Mouse (Mus musculus): ENCODE measurements around the gene Fancc. TPM values are rescaled to one million over a fixed set of nuclear protein-coding genes. Genes with fewer than 3 reads are reported as not detected.

The Fancc gene
- polyA plus RNA-seq, 1 experiment from 2014 or later = 7.9 TPM

- ChIA-PET POLR2A (interaction anchor here (1.7 kb wide), 1 partner anchor 51 kb away, joined by 3 read pairs; no protein-coding TSS in a partner anchor), CTCF (interaction anchor here (1.0 to 1.2 kb wide), 2 partner anchors 12 to 58 kb away, joined by 3 to 4 read pairs; no protein-coding TSS in a partner anchor)
- TF ChIP-seq CTCF (IDR thresholded peaks at IDR 0.05) = no peak
- no peaks in the 10 kb centered on the region for H3K27me3 ChIP-seq
- in situ Hi-C loops (cut with MboI; ENCODE audit: low pct_unique_long_range_greater_than_20kb) = no loop called here
- ATAC-seq = no peak
- DNase-seq (ENCODE audit: low read depth, low spot score) = no peak
Observed at GRCm38 (mm10) chr13:63311156-63311555, 185.9 kb downstream of the Fancc start.

- no peak for TF ChIP-seq CTCF (IDR thresholded peaks at IDR 0.05)
- ChIA-PET POLR2A (no interaction called here), CTCF (no interaction called here)
- H3K27me3 ChIP-seq = no peaks in the 10 kb centered on the region
- in situ Hi-C loops (cut with MboI; ENCODE audit: low pct_unique_long_range_greater_than_20kb) = no loop called here
- DNase-seq (ENCODE audit: low read depth, low spot score) = no peak
- no peak for ATAC-seq
Observed at GRCm38 (mm10) chr13:63309563-63309962, 187.5 kb downstream of the Fancc start.

- TF ChIP-seq CTCF (IDR thresholded peaks at IDR 0.05) = no peak
- ATAC-seq (no peak), DNase-seq (ENCODE audit: low read depth, low spot score) (no peak)
- in situ Hi-C loops (cut with MboI; ENCODE audit: low pct_unique_long_range_greater_than_20kb) = no loop called here
- no peaks in the 10 kb centered on the region for H3K27me3 ChIP-seq
- ChIA-PET POLR2A (interaction anchor here (0.6 kb wide), 1 partner anchor 11 kb away, joined by 3 read pairs; no protein-coding TSS in a partner anchor), CTCF (interaction anchor here (1.3 to 1.8 kb wide), 2 partner anchors 11 to 260 kb away, joined by 3 to 6 read pairs; no protein-coding TSS in a partner anchor)
Observed at GRCm38 (mm10) chr13:63306768-63307167, 190.3 kb downstream of the Fancc start.

- in situ Hi-C loops (cut with MboI; ENCODE audit: low pct_unique_long_range_greater_than_20kb) = no loop called here
- ATAC-seq (no peak), DNase-seq (ENCODE audit: low read depth, low spot score) (no peak)
- no peaks in the 10 kb centered on the region for H3K27me3 ChIP-seq
- ChIA-PET POLR2A (interaction anchor here (0.6 to 2.0 kb wide), 4 partner anchors 25 to 1677 kb away, joined by 3 to 5 read pairs (median 3); no protein-coding TSS in a partner anchor), CTCF (interaction anchor here (1.1 to 1.5 kb wide), 4 partner anchors 18 to 379 kb away, joined by 3 read pairs; no protein-coding TSS in a partner anchor)
- no peak for TF ChIP-seq CTCF (IDR thresholded peaks at IDR 0.05)
Observed at GRCm38 (mm10) chr13:63305160-63306011, 191.7 kb downstream of the Fancc start.

GRCm38 (mm10) chr13:63304799-63305159 is 192.3 kb downstream of the Fancc start:
- ATAC-seq (no peak), DNase-seq (ENCODE audit: low read depth, low spot score) (no peak)
- ChIA-PET POLR2A (interaction anchor here (1.2 to 2.0 kb wide), 2 partner anchors 64 to 258 kb away, joined by 3 to 5 read pairs; no protein-coding TSS in a partner anchor), CTCF (interaction anchor here (1.1 to 1.5 kb wide), 3 partner anchors 17 to 379 kb away, joined by 3 read pairs; no protein-coding TSS in a partner anchor)
- no peaks in the 10 kb centered on the region for H3K27me3 ChIP-seq
- in situ Hi-C loops (cut with MboI; ENCODE audit: low pct_unique_long_range_greater_than_20kb) = no loop called here
- no peak for TF ChIP-seq CTCF (IDR thresholded peaks at IDR 0.05)

GRCm38 (mm10) chr13:63304124-63304792 is 192.8 kb downstream of the Fancc start:
- no peak for TF ChIP-seq CTCF (IDR thresholded peaks at IDR 0.05)
- CTCF ChIA-PET = interaction anchor here (1.1 to 1.5 kb wide), 3 partner anchors 17 to 378 kb away, joined by 3 read pairs; no protein-coding TSS in a partner anchor
- in situ Hi-C loops (cut with MboI; ENCODE audit: low pct_unique_long_range_greater_than_20kb) = no loop called here
- POLR2A ChIA-PET = interaction anchor here (1.0 to 2.0 kb wide), 3 partner anchors 9 to 257 kb away, joined by 3 to 6 read pairs (median 5); no protein-coding TSS in a partner anchor
- DNase-seq (ENCODE audit: low read depth, low spot score) (no peak), ATAC-seq (no peak)
- H3K27me3 ChIP-seq = no peaks in the 10 kb centered on the region

- TF ChIP-seq CTCF (IDR thresholded peaks at IDR 0.05) = no peak
- DNase-seq (ENCODE audit: low read depth, low spot score) (no peak), ATAC-seq (no peak)
- in situ Hi-C loops (cut with MboI; ENCODE audit: low pct_unique_long_range_greater_than_20kb) = no loop called here
- ChIA-PET CTCF (interaction anchor here (1.3 kb wide), 1 partner anchor 255 kb away, joined by 4 read pairs; no protein-coding TSS in a partner anchor), POLR2A (interaction anchor here (0.6 kb wide), 1 partner anchor 122 kb away, joined by 6 read pairs; no protein-coding TSS in a partner anchor)
- no peaks in the 10 kb centered on the region for H3K27me3 ChIP-seq
Observed at GRCm38 (mm10) chr13:63302381-63302780, 194.7 kb downstream of the Fancc start.

GRCm38 (mm10) chr13:63301764-63302209 is 195.3 kb downstream of the Fancc start:
- H3K27me3 ChIP-seq = no peaks in the 10 kb centered on the region
- ChIA-PET POLR2A (no interaction called here), CTCF (no interaction called here)
- ATAC-seq (no peak), DNase-seq (ENCODE audit: low read depth, low spot score) (no peak)
- in situ Hi-C loops (cut with MboI; ENCODE audit: low pct_unique_long_range_greater_than_20kb) = no loop called here
- no peak for TF ChIP-seq CTCF (IDR thresholded peaks at IDR 0.05)

- ATAC-seq = no peak
- ChIA-PET POLR2A (no interaction called here), CTCF (interaction anchor here (1.5 to 1.9 kb wide), 2 partner anchors 12 to 255 kb away, joined by 3 to 6 read pairs; no protein-coding TSS in a partner anchor)
- H3K27me3 ChIP-seq = no peaks in the 10 kb centered on the region
- in situ Hi-C loops (cut with MboI; ENCODE audit: low pct_unique_long_range_greater_than_20kb) = no loop called here
- TF ChIP-seq CTCF (IDR thresholded peaks at IDR 0.05) = no peak
- no peak for DNase-seq (ENCODE audit: low read depth, low spot score)
Observed at GRCm38 (mm10) chr13:63300929-63301328, 196.1 kb downstream of the Fancc start.

GRCm38 (mm10) chr13:63298931-63299330 is 198.1 kb downstream of the Fancc start:
- no peak for TF ChIP-seq CTCF (IDR thresholded peaks at IDR 0.05)
- CTCF ChIA-PET = interaction anchor here (1.5 to 1.9 kb wide), 2 partner anchors 252 to 253 kb away, joined by 5 to 6 read pairs; no protein-coding TSS in a partner anchor
- ATAC-seq = no peak
- POLR2A ChIA-PET = no interaction called here
- DNase-seq (ENCODE audit: low read depth, low spot score) = no peak
- in situ Hi-C loops (cut with MboI; ENCODE audit: low pct_unique_long_range_greater_than_20kb) = no loop called here
- no peaks in the 10 kb centered on the region for H3K27me3 ChIP-seq
